Mouse (Mus musculus): ENCODE measurements around the gene Depdc7. TPM values are rescaled to one million over a fixed set of nuclear protein-coding genes. Genes with fewer than 3 reads are reported as not detected.

Depdc7 gene
- polyA plus RNA-seq, 1 experiment from 2014 or later, result 62.4 TPM

GRCm38 (mm10) chr2:104740248-104740949, 2.3 kb downstream of the Depdc7 start:
- Histone ChIP-seq H3K9me3 (ENCODE audit: control insufficient read depth) (no peaks in the 10 kb centered on the region), H3K9ac (ENCODE audit: low read depth, low read length) (peak overlapping the region; percentile 94), H3K4me2 (replicated peaks; ENCODE audit: low read depth) (peak overlapping the region; percentile 83), H3K27me3 (replicated peaks; ENCODE audit: control insufficient read depth, insufficient read depth, low read length) (no peaks in the 10 kb centered on the region), H3K27ac (ENCODE audit: low read depth, low read length) (peak overlapping the region; percentile 99), H3K36me3 (ENCODE audit: control insufficient read depth, insufficient read depth) (no peaks in the 10 kb centered on the region), H3K4me1 (replicated peaks; ENCODE audit: control insufficient read depth, insufficient read depth, low read length) (peaks cover 4% of the 10 kb centered on the region; the same call in 1 of the 2 replicates), H3K4me3 (ENCODE audit: low read depth, low read length) (peak overlapping the region; percentile 86)
- ATAC-seq, result peak; percentile 58
- WGBS, result 36% methylated on average over 7 of the region's 7 CpGs
- TF ChIP-seq CTCF (IDR thresholded peaks at IDR 0.05; ENCODE audit: low read depth), result no peak

DNA sequence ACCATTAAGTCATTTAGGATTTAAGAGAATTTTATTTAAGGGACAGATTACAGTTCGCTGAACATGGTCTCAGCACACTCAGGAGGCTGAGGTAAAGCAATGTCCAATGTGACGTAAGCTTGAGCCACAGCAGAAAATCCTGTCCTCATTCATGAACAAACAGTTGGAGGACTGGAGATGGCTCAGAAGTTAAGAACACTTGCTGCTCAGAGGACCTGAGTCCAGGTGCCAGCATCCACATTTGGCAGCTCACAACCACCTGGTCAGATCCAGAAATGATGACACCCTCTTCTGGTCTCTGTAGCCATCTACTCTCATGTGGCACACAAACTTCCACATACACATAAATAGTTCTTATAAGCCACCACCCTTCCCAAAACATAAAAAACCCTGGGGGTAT, 3.0 kb downstream of the Depdc7 start:
- H3K27ac ChIP-seq (ENCODE audit: low read depth, low read length), result no peak overlapping the region
- WGBS, result 87% methylated on average over 2 of the region's 2 CpGs
- no peak for TF ChIP-seq CTCF (IDR thresholded peaks at IDR 0.05; ENCODE audit: low read depth)
- H3K4me2 ChIP-seq (replicated peaks; ENCODE audit: low read depth), result peak overlapping the region; percentile 83; the same call in 1 of the 2 replicates
- ATAC-seq, result no peak
- no peaks in the 10 kb centered on the region for H3K9me3 ChIP-seq (ENCODE audit: control insufficient read depth)
- H3K4me1 ChIP-seq (replicated peaks; ENCODE audit: control insufficient read depth, insufficient read depth, low read length), result peaks cover 4% of the 10 kb centered on the region; the same call in 1 of the 2 replicates
- no peaks in the 10 kb centered on the region for H3K27me3 ChIP-seq (replicated peaks; ENCODE audit: control insufficient read depth, insufficient read depth, low read length)
- no peak overlapping the region for H3K4me3 ChIP-seq (ENCODE audit: low read depth, low read length)
- no peaks in the 10 kb centered on the region for H3K36me3 ChIP-seq (ENCODE audit: control insufficient read depth, insufficient read depth)
- no peak overlapping the region for H3K9ac ChIP-seq (ENCODE audit: low read depth, low read length)

DNA sequence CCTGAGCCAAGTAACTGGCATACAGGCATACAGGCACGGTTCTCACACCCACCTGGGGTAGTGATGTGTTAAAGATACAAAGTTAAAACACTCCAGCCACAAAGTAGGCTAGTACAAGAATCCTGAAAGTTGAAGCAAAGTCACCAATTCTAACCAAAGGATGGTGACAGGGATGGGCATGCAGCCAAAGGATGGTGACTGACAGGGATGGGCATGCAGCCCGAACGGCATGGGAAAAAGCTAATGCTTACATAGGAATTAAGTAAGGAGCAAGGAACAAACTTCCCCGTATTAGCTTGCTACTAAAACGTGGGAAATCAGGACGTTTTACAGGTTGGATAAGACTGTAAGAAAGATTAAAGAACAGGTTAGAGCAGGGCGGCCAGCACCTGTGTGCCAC, 6.4 kb downstream of the Depdc7 start:
- ATAC-seq, result no peak
- Histone ChIP-seq H3K4me2 (replicated peaks; ENCODE audit: low read depth) (no peak overlapping the region), H3K36me3 (ENCODE audit: control insufficient read depth, insufficient read depth) (no peaks in the 10 kb centered on the region), H3K9me3 (ENCODE audit: control insufficient read depth) (no peaks in the 10 kb centered on the region), H3K27ac (ENCODE audit: low read depth, low read length) (no peak overlapping the region), H3K9ac (ENCODE audit: low read depth, low read length) (no peak overlapping the region), H3K4me3 (ENCODE audit: low read depth, low read length) (no peak overlapping the region), H3K4me1 (replicated peaks; ENCODE audit: control insufficient read depth, insufficient read depth, low read length) (peaks cover 4% of the 10 kb centered on the region; the same call in 1 of the 2 replicates), H3K27me3 (replicated peaks; ENCODE audit: control insufficient read depth, insufficient read depth, low read length) (no peaks in the 10 kb centered on the region)
- TF ChIP-seq CTCF (IDR thresholded peaks at IDR 0.05; ENCODE audit: low read depth), result no peak
- 35% methylated on average over 7 of the region's 7 CpGs for WGBS

DNA sequence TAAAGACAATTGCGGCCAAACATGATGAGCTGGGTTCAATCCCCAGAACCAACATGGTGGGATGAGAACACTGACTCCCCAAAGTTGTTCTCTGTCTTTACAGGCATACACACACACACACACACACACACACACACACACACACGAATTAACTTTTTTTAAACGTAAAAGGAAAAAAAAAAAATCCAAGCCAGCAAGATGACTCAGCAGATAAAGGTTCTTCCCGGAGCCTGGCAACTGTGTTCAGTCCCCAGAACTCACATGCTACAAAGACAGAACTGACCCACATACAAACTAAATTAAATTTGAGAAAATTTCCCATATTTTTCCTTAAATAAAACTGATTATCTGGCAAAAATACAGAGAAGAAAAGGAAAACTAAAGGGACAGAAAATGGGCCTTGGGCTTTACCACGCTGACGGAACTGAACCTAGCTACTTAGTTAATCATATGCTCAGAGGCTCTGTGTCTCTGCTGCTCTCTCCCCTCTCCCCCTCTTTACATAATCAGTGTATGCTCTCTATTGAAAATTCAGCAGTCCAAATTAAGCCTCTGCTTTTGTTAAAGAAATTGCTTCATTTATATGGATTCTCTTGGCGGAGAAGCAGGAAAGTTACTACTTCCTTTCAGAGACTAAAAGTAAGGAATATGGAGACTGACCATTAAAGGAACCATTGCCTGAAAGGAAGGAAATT, 10.0 kb downstream of the Depdc7 start:
- H3K36me3 ChIP-seq (ENCODE audit: control insufficient read depth, insufficient read depth), result peaks cover 4% of the 10 kb centered on the region; the same call in 1 of the 2 replicates
- H3K4me2 ChIP-seq (replicated peaks; ENCODE audit: low read depth), result no peak overlapping the region
- H3K4me1 ChIP-seq (replicated peaks; ENCODE audit: control insufficient read depth, insufficient read depth, low read length), result no peaks in the 10 kb centered on the region
- H3K27ac ChIP-seq (ENCODE audit: low read depth, low read length), result no peak overlapping the region
- WGBS, result 53% methylated on average over 7 of the region's 7 CpGs
- no peak for TF ChIP-seq CTCF (IDR thresholded peaks at IDR 0.05; ENCODE audit: low read depth)
- ATAC-seq, result no peak
- no peaks in the 10 kb centered on the region for H3K27me3 ChIP-seq (replicated peaks; ENCODE audit: control insufficient read depth, insufficient read depth, low read length)
- H3K4me3 ChIP-seq (ENCODE audit: low read depth, low read length), result no peak overlapping the region
- no peak overlapping the region for H3K9ac ChIP-seq (ENCODE audit: low read depth, low read length)
- H3K9me3 ChIP-seq (ENCODE audit: control insufficient read depth), result no peaks in the 10 kb centered on the region

GRCm38 (mm10) chr2:104732033-104732444, 10.6 kb downstream of the Depdc7 start:
- 59% methylated on average over 9 of the region's 9 CpGs for WGBS
- Histone ChIP-seq H3K9me3 (ENCODE audit: control insufficient read depth) (no peaks in the 10 kb centered on the region), H3K4me1 (replicated peaks; ENCODE audit: control insufficient read depth, insufficient read depth, low read length) (no peaks in the 10 kb centered on the region), H3K27ac (ENCODE audit: low read depth, low read length) (no peak overlapping the region), H3K4me2 (replicated peaks; ENCODE audit: low read depth) (no peak overlapping the region), H3K27me3 (replicated peaks; ENCODE audit: control insufficient read depth, insufficient read depth, low read length) (no peaks in the 10 kb centered on the region), H3K4me3 (ENCODE audit: low read depth, low read length) (no peak overlapping the region), H3K9ac (ENCODE audit: low read depth, low read length) (no peak overlapping the region), H3K36me3 (ENCODE audit: control insufficient read depth, insufficient read depth) (peaks cover 7% of the 10 kb centered on the region; the same call in 1 of the 2 replicates)
- ATAC-seq, result no peak; the same call in 1 of the 2 replicates
- TF ChIP-seq CTCF (IDR thresholded peaks at IDR 0.05; ENCODE audit: low read depth), result no peak

DNA sequence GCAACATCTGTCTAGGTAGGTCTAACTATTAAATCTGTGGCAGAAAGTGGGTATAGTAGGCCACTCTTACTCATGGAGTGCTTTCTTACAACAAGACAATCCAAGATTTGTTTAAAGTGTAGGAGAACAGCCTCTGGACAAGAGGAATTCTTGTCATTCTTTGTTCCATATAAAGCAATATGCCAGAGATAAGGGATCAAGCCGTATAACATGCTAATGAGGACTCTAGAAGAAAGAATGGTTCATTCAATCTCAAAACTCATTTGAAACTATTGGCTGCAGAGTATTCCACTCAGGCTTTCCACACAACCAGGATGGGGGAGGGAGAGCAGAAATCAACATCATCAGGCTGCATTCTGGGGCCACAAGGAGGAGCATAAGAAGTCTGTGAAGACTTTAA, 15.3 kb downstream of the Depdc7 start:
- H3K9ac ChIP-seq (ENCODE audit: low read depth, low read length), result no peak overlapping the region
- TF ChIP-seq CTCF (IDR thresholded peaks at IDR 0.05; ENCODE audit: low read depth), result no peak
- no peak for ATAC-seq
- no peaks in the 10 kb centered on the region for H3K9me3 ChIP-seq (ENCODE audit: control insufficient read depth)
- no peak overlapping the region for H3K27ac ChIP-seq (ENCODE audit: low read depth, low read length)
- H3K4me2 ChIP-seq (replicated peaks; ENCODE audit: low read depth), result no peak overlapping the region
- WGBS, result 32% methylated on average over 1 of the region's 1 CpGs
- H3K36me3 ChIP-seq (ENCODE audit: control insufficient read depth, insufficient read depth), result peaks cover 23% of the 10 kb centered on the region
- no peak overlapping the region for H3K4me3 ChIP-seq (ENCODE audit: low read depth, low read length)
- no peaks in the 10 kb centered on the region for H3K4me1 ChIP-seq (replicated peaks; ENCODE audit: control insufficient read depth, insufficient read depth, low read length)
- no peaks in the 10 kb centered on the region for H3K27me3 ChIP-seq (replicated peaks; ENCODE audit: control insufficient read depth, insufficient read depth, low read length)
